Mouse (Mus musculus): Measurements from ENCODE around the gene Pfdn4. TPM values are rescaled to one million over a fixed set of nuclear protein-coding genes. Genes with fewer than 3 reads are reported as not detected.
"Not testable (repeated sequence)": the region's sequence is repeated elsewhere in the genome, so short reads cannot be mapped to it uniquely, and the experiment has no call there.

The Pfdn4 gene
- polyA plus RNA-seq (2014; fragmentation: Nextera tagmentation; extraction: Ambion mirVana), result 115 and 134 TPM in 2 replicates

DNA sequence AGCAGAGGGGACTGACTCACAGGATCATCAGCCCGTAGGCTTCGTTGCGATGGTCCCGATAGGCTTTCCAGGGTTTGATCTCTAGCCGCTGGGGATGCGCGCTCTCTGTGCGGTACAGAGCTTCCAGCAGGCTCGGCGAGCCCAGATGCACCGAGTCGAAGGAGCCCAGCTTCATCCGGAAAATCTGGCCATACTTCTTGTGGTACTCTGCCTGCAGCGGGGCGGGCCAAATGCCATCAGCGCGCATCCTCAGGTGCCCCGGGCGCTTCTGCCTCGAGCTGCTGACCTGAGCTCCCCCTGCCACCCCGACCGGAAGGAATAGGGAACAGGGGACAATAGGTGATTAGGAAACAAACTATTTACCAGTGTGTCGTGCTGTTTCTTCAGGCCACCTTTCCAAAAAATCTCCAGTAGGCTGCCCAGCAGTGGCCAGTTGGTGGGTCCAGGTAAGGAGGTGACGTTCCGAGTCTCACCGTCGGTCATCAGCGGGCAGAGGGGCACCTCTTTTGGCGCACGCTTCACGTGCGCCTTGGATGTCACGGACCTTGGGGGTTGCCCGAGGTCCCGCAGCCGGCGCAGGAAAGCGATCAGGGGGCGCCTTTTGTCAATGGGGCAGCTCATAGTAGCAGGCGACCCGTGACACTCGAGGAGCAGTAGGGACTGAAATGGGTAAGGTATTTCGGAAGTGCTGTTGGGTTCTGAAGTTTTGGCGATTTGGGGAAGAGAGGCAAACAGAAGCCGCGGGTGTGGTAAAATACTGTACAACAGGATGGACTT, at the start of gene Pfdn4:
TSS of gene Pfdn4 (plus strand) at position 275 of the 777 bp plus-strand sequence.
- no peak within 1 kb of the TSS for H3K27ac ChIP-seq (replicated peaks; ENCODE audit: low read depth, low read length)
- H3K4me2 ChIP-seq (ENCODE audit: low read depth, low read length), result peak within 1 kb of the TSS; percentile 36
- peaks cover 37% of the 10 kb centered on the region for H3K27me3 ChIP-seq (ENCODE audit: control insufficient read depth, insufficient read depth, low read length)
- H3K4me3 ChIP-seq (ENCODE audit: low read depth, low read length), result peak within 1 kb of the TSS; percentile 25
- under 1% methylated on average over 46 of the region's 46 CpGs for WGBS
- no peak within 1 kb of the TSS; the same call in 1 of the 2 replicates for H3K9ac ChIP-seq (replicated peaks; ENCODE audit: low read length)
- no peaks in the 10 kb centered on the region for H3K9me3 ChIP-seq (replicated peaks; ENCODE audit: control insufficient read depth, low read length)
- H3K4me1 ChIP-seq (ENCODE audit: control insufficient read depth, insufficient read depth, low read length), result peaks cover 6% of the 10 kb centered on the region
- H3K36me3 ChIP-seq (replicated peaks; ENCODE audit: control insufficient read depth, insufficient read depth, low read depth, low read length), result no peaks in the 10 kb centered on the region
- ATAC-seq (replicated peaks; ENCODE audit: insufficient number of reproducible peaks, low FRiP score, low TSS enrichment, low read depth) (no peak), DNase-seq (ENCODE audit: low spot score) (peak; percentile 68)

DNA sequence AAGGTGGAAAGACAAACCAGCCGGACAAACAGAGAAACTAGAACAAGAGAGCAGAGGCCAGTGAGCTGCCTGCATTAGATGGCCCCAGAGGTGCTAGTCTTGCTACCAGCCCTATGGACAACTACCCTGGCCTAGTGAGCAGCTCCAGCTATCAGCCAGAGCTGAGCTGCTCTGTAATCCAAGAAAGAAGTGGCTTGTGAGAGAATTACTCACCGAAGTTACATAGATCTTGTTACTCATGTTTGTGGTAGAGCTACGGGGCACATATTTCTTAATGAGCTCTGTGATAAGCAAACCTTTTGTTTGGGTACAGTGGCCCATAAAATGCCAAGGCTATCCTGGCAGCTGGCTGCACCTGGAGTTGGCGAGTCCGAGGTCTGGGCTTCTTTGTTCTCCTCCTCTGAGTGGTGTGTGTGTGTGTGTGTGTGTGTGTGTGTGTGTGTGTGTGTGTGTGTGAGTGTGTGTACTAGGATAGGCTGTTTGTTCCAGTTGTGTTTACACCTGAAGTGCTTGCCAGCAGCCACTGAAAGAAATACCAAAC, 49.3 kb upstream of the Pfdn4 start:
- ATAC-seq (replicated peaks; ENCODE audit: insufficient number of reproducible peaks, low FRiP score, low TSS enrichment, low read depth) (no peak), DNase-seq (ENCODE audit: low spot score) (no peak)
- Histone ChIP-seq H3K4me2 (ENCODE audit: low read depth, low read length) (no peak overlapping the region), H3K9me3 (replicated peaks; ENCODE audit: control insufficient read depth, low read length) (no peaks in the 10 kb centered on the region), H3K27ac (replicated peaks; ENCODE audit: low read depth, low read length) (no peak overlapping the region), H3K27me3 (ENCODE audit: control insufficient read depth, insufficient read depth, low read length) (no peaks in the 10 kb centered on the region), H3K4me3 (ENCODE audit: low read depth, low read length) (no peak overlapping the region), H3K36me3 (replicated peaks; ENCODE audit: control insufficient read depth, insufficient read depth, low read depth, low read length) (no peaks in the 10 kb centered on the region), H3K4me1 (ENCODE audit: control insufficient read depth, insufficient read depth, low read length) (no peaks in the 10 kb centered on the region), H3K9ac (replicated peaks; ENCODE audit: low read length) (no peak overlapping the region)
- 77% methylated on average over 5 of the region's 5 CpGs for WGBS

DNA sequence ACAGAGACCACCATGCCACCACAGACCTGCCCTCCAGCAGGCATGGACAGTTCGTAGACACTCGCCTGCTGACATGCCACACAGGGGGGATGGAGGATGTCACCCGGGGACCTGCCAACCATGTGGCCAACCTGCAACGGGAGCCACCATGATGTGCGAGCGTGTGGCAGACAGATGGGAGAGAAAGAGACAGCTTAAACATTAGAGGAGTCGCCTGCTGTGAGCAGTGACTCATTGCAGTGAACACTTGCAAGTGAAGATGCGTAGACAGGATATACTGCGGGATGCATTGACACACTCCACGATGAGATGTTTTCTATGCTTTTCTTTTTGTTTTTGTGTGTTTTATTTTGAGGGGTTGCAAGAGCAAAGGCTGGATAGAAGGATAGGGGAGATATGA, 48.6 kb upstream of the Pfdn4 start:
- H3K4me1 ChIP-seq (ENCODE audit: control insufficient read depth, insufficient read depth, low read length), result no peaks in the 10 kb centered on the region
- no peak for DNase-seq (ENCODE audit: low spot score)
- H3K4me2 ChIP-seq (ENCODE audit: low read depth, low read length), result no peak overlapping the region
- H3K27ac ChIP-seq (replicated peaks; ENCODE audit: low read depth, low read length), result no peak overlapping the region
- H3K27me3 ChIP-seq (ENCODE audit: control insufficient read depth, insufficient read depth, low read length), result no peaks in the 10 kb centered on the region
- no peak overlapping the region for H3K4me3 ChIP-seq (ENCODE audit: low read depth, low read length)
- no peaks in the 10 kb centered on the region for H3K9me3 ChIP-seq (replicated peaks; ENCODE audit: control insufficient read depth, low read length)
- no peaks in the 10 kb centered on the region for H3K36me3 ChIP-seq (replicated peaks; ENCODE audit: control insufficient read depth, insufficient read depth, low read depth, low read length)
- no peak for ATAC-seq (replicated peaks; ENCODE audit: insufficient number of reproducible peaks, low FRiP score, low TSS enrichment, low read depth)
- H3K9ac ChIP-seq (replicated peaks; ENCODE audit: low read length), result no peak overlapping the region
- WGBS, result 71% methylated on average over 10 of the region's 10 CpGs

DNA sequence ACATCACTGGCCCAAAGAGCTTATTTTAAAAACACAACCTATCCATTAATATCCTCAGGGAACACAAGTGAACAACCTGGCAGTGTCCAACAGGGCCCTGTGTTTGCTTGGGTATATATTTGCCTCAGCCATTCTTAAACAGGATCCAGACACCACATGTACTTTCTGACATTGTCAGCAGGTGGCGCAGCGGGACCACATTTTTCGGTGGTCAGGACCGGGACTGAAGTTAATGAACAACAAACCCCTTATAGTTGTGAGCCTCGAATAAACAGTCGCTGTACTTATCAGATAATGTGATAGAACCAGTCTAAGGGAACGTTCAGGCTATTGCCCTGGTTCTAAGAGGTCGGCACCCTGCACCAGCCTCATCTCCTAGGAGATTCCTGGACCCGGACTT, 45.3 kb upstream of the Pfdn4 start:
- H3K9ac ChIP-seq (replicated peaks; ENCODE audit: low read length), result no peak overlapping the region
- no peaks in the 10 kb centered on the region for H3K9me3 ChIP-seq (replicated peaks; ENCODE audit: control insufficient read depth, low read length)
- 11% methylated on average over 9 of the region's 9 CpGs for WGBS
- H3K4me1 ChIP-seq (ENCODE audit: control insufficient read depth, insufficient read depth, low read length), result no peaks in the 10 kb centered on the region
- H3K27me3 ChIP-seq (ENCODE audit: control insufficient read depth, insufficient read depth, low read length), result no peaks in the 10 kb centered on the region
- ATAC-seq (replicated peaks; ENCODE audit: insufficient number of reproducible peaks, low FRiP score, low TSS enrichment, low read depth) (0 out of 2 replicates have a peak, but pooled peaks have one; percentile 65), DNase-seq (ENCODE audit: low spot score) (peak; percentile 86)
- no peak overlapping the region for H3K4me2 ChIP-seq (ENCODE audit: low read depth, low read length)
- H3K36me3 ChIP-seq (replicated peaks; ENCODE audit: control insufficient read depth, insufficient read depth, low read depth, low read length), result no peaks in the 10 kb centered on the region
- no peak overlapping the region for H3K27ac ChIP-seq (replicated peaks; ENCODE audit: low read depth, low read length)
- H3K4me3 ChIP-seq (ENCODE audit: low read depth, low read length), result no peak overlapping the region

DNA sequence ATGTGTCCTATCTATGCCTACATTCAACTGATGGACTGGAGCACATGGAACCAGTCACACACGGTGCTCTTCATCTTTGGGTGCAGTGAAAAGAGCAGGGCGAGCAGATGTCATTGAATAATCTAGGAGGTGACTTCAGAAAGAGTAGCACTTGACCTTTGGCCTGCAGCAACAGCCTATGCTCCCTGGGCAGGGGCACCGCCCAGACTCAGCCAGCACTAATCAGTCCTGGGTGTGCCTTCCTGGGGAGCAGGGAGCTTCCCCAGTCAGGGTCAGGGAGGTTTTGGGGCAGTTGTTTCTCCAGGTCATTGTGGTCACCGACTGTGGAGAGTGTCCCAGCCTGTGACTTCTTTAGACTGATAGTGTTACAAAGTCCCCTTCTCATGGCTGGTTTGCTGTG, 42.4 kb upstream of the Pfdn4 start:
- ATAC-seq (replicated peaks; ENCODE audit: insufficient number of reproducible peaks, low FRiP score, low TSS enrichment, low read depth); H3K4me1 ChIP-seq (ENCODE audit: control insufficient read depth, insufficient read depth, low read length); H3K27me3 ChIP-seq (ENCODE audit: control insufficient read depth, insufficient read depth, low read length); H3K9me3 ChIP-seq (replicated peaks; ENCODE audit: control insufficient read depth, low read length); H3K4me2 ChIP-seq (ENCODE audit: low read depth, low read length); H3K4me3 ChIP-seq (ENCODE audit: low read depth, low read length); DNase-seq (ENCODE audit: low spot score); H3K9ac ChIP-seq (replicated peaks; ENCODE audit: low read length); H3K36me3 ChIP-seq (replicated peaks; ENCODE audit: control insufficient read depth, insufficient read depth, low read depth, low read length); H3K27ac ChIP-seq (replicated peaks; ENCODE audit: low read depth, low read length): not testable (repeated sequence)
- 26% methylated on average over 3 of the region's 4 CpGs for WGBS

DNA sequence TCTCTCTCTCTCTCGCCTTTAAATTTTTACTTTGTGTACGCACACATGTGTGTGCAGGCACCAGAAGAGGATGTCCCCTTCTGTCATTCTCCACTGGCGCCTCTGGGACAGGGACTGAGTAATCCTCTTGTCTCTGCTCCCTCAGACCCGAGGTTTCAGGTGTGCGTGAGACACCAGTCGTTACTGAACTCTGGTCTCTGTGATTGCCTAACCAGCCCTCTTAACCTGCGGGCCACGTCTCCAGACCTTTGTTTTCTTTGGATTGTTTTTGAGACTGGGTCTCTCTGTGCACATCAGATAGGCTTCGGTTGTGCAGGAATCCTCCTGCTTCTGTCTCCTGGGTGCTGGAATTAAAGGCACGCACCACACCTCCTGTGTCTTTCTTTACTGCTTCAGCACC, 37.0 kb upstream of the Pfdn4 start:
- Histone ChIP-seq H3K9me3 (replicated peaks; ENCODE audit: control insufficient read depth, low read length) (no peaks in the 10 kb centered on the region), H3K27me3 (ENCODE audit: control insufficient read depth, insufficient read depth, low read length) (no peaks in the 10 kb centered on the region), H3K4me2 (ENCODE audit: low read depth, low read length) (no peak overlapping the region), H3K9ac (replicated peaks; ENCODE audit: low read length) (no peak overlapping the region), H3K4me1 (ENCODE audit: control insufficient read depth, insufficient read depth, low read length) (peaks cover 5% of the 10 kb centered on the region; the same call in 1 of the 2 replicates), H3K36me3 (replicated peaks; ENCODE audit: control insufficient read depth, insufficient read depth, low read depth, low read length) (no peaks in the 10 kb centered on the region), H3K4me3 (ENCODE audit: low read depth, low read length) (no peak overlapping the region), H3K27ac (replicated peaks; ENCODE audit: low read depth, low read length) (no peak overlapping the region)
- no peak for ATAC-seq (replicated peaks; ENCODE audit: insufficient number of reproducible peaks, low FRiP score, low TSS enrichment, low read depth)
- DNase-seq (ENCODE audit: low spot score), result no peak
- 66% methylated on average over 10 of the region's 10 CpGs for WGBS

DNA sequence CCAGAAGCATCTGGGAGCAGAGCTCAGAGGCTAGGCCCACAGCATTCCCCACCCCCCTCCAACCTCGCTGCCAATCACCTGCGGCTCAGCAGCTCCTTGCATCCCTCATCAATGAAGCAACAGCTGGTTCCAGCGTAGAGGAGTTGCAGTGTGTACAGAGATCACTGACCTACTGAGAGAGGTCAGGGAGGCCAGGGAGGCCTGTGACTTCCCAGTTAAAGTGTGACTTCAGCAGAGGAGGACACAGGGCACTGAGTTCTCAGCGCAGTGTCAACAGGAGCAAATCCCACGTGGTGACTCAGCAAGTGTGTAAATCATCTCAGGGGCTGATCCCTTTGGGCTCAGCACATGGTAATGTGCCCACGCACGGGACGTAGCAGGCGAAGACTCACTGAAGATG, 36.4 kb upstream of the Pfdn4 start:
- Histone ChIP-seq H3K4me3 (ENCODE audit: low read depth, low read length) (no peak overlapping the region), H3K36me3 (replicated peaks; ENCODE audit: control insufficient read depth, insufficient read depth, low read depth, low read length) (no peaks in the 10 kb centered on the region), H3K9ac (replicated peaks; ENCODE audit: low read length) (no peak overlapping the region), H3K27ac (replicated peaks; ENCODE audit: low read depth, low read length) (no peak overlapping the region), H3K9me3 (replicated peaks; ENCODE audit: control insufficient read depth, low read length) (no peaks in the 10 kb centered on the region), H3K4me1 (ENCODE audit: control insufficient read depth, insufficient read depth, low read length) (peaks cover 5% of the 10 kb centered on the region; the same call in 1 of the 2 replicates), H3K4me2 (ENCODE audit: low read depth, low read length) (no peak overlapping the region), H3K27me3 (ENCODE audit: control insufficient read depth, insufficient read depth, low read length) (no peaks in the 10 kb centered on the region)
- DNase-seq (ENCODE audit: low spot score) (peak; percentile 47), ATAC-seq (replicated peaks; ENCODE audit: insufficient number of reproducible peaks, low FRiP score, low TSS enrichment, low read depth) (0 out of 2 replicates have a peak, but pooled peaks have one; percentile 23)
- 33% methylated on average over 9 of the region's 9 CpGs for WGBS

DNA sequence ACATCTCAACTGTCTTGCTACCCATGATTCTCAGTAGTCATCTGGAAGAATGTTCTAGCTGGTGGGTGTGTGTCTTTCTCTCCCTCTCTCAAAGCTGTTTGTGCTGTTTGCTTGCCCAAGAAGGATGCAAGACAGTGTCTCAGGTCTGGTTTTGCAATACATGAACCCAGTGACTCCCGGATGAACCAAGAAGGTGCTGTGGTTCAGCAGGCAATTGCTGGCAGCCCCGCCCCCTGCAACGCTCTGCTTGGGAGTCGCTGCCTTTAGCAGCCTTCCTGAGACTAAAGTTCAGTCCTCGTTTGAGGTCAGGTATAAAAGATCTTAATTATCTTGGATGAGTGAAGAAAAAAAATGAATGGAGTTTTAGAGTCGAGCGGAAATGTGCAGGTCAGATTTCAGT, 34.6 kb upstream of the Pfdn4 start:
- DNase-seq (ENCODE audit: low spot score), result no peak
- no peak overlapping the region for H3K9ac ChIP-seq (replicated peaks; ENCODE audit: low read length)
- H3K27ac ChIP-seq (replicated peaks; ENCODE audit: low read depth, low read length), result no peak overlapping the region
- no peak overlapping the region for H3K4me2 ChIP-seq (ENCODE audit: low read depth, low read length)
- H3K36me3 ChIP-seq (replicated peaks; ENCODE audit: control insufficient read depth, insufficient read depth, low read depth, low read length), result no peaks in the 10 kb centered on the region
- H3K4me3 ChIP-seq (ENCODE audit: low read depth, low read length), result no peak overlapping the region
- H3K4me1 ChIP-seq (ENCODE audit: control insufficient read depth, insufficient read depth, low read length), result peaks cover 5% of the 10 kb centered on the region; the same call in 1 of the 2 replicates
- H3K27me3 ChIP-seq (ENCODE audit: control insufficient read depth, insufficient read depth, low read length), result no peaks in the 10 kb centered on the region
- 63% methylated on average over 7 of the region's 7 CpGs for WGBS
- ATAC-seq (replicated peaks; ENCODE audit: insufficient number of reproducible peaks, low FRiP score, low TSS enrichment, low read depth), result no peak
- no peaks in the 10 kb centered on the region for H3K9me3 ChIP-seq (replicated peaks; ENCODE audit: control insufficient read depth, low read length)

All from embryonic facial prominence, embryonic 11.5 days (tissue).